Mouse (Mus musculus): ENCODE measurements at regions not wholly inside any gene's neighbourhood (a gene's known extent, or its start where the extent isn't known, plus 50 kb on each side); places are given as distances from the start of the nearest gene placed in this dataset.

DNA sequence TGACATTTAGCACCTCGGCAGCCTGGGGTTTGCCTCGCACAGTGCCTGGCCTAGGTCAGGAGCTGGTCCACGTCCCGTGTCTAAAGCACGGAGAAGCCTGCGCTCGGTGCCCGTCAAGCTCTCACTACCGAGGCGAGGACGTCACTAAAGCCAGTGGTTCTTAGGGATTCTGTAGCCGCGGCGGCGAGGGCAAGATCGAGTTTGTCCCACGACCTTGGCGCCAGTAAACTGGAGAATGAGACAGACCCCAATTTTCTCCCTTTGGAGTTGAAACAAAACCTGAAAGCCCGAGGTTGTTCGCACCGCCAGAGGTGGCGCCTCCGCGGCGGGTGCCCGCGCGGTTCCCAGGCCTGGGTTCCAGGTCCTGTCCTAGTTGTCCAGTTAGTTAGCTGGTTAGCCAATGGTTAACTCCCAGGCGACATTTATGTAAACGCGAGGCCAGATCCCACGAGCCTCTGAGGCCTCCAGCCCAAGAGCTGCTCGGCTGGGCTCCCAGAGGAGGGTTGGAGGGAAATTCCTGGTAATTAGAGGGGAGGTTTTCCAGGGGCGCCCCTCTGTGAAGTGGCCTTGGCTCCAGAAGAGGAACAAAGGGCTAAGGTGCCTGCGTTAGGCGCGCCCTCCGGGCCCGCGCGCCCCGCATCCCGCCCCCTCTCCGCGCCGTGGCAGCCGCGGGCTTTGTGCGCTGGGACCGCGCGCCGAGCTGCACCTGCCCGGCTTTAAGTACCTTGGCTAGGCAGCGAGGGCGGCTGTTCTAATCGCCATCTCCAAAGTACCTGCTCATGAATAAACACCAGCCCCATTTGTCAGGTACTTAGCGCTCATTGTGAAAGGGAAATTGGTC, 74.0 kb downstream of the Rhcg start:
- DNase-seq (ENCODE audit: low spot score), result no peak

DNA sequence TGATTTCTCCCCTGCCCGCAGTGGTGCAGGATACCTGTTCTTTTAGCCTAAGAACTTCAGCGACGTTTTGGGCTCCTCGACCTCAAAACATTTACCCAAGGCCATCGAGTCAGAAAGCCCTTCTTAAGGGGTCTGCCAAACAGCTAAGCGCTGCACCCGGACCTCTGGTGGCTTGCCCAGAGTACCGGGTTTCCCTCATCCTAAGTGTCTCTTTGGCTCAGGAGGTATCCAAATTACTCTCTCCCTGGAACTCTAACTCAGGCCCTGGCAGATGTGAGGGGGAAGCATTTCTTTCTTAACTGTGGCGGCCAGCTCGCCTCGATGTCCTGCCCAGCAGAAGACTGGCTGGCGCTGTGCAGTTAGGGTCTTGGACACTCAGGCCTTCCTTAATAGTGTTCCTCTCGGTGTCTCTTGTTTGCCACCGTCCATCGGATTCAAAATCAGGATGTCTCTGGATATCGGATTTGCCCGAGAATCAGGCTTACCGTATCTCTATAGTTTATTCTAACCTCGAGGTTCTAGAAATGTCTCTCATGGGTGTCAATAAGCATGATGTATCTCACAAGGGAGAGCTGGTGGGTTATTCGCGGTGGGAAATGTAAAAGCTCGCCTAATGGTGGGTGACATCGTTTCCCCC, 75.0 kb downstream of the Rhcg start:
- DNase-seq (ENCODE audit: low spot score), result no peak

DNA sequence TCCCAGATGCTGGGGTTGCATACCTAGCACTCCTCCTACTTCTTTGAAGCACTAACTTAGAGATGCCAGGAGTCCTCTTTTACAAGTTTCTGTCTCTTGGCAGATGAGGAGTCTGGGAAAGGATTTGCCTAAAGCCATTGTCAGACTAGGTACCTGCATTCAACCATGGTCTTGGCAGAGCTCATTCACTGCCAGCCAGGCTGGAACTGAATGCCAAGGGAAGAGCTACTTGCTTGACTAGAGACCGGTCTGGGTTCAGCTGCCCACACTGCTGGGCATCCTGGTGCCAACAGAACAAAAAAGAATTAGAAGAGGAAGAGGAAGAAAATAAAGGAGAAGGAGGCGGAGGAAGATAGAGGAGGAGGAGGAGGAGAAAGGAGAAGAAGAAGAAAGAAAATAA, 74.1 kb upstream of the Polg start:
- DNase-seq (ENCODE audit: low spot score), result no peak

DNA sequence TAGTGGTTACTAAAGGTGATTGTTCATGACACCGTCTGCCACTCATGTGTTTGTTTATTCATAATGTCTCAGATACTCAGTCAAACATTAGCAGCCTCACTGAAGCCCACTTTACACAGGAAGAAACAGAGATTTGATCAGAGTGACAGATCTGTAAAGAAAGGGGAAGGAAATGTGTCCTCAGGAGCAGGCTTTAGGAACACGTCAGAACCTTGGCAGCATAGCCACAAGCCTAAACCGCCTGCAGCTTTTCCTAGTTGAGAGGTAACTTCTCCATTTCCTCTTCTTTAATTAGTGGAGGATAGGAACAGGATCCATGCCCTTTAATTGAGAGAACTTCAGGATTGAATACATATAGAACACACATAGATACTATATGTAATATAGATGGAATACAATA, 73.3 kb upstream of the Polg start:
- no peak for DNase-seq (ENCODE audit: low spot score)

DNA sequence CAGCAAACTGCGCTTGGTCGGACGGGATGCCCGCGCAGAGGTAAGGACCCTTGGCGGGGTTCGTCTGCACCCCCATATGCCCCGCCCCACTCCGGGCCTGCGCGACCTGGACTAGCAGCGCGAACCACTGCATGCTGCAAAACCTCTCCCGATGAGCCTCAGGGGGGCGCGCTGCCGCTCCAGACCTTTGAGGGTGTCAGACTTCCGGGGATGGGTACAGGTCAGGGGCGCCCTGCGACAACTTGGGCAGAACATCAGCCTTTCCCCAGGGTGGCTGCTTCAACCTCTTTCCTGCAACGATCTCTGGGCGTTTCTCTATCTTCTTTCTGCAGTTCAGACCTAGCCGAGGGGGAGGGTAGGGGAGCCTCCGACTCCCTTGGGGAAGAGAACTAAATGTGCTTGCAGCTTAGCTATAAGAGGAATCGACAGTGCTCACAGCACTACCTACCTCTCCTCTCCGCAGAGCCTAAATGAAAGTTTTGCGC, 70.0 kb upstream of the Polg start:
- peak; percentile 64 for DNase-seq (ENCODE audit: low spot score)

DNA sequence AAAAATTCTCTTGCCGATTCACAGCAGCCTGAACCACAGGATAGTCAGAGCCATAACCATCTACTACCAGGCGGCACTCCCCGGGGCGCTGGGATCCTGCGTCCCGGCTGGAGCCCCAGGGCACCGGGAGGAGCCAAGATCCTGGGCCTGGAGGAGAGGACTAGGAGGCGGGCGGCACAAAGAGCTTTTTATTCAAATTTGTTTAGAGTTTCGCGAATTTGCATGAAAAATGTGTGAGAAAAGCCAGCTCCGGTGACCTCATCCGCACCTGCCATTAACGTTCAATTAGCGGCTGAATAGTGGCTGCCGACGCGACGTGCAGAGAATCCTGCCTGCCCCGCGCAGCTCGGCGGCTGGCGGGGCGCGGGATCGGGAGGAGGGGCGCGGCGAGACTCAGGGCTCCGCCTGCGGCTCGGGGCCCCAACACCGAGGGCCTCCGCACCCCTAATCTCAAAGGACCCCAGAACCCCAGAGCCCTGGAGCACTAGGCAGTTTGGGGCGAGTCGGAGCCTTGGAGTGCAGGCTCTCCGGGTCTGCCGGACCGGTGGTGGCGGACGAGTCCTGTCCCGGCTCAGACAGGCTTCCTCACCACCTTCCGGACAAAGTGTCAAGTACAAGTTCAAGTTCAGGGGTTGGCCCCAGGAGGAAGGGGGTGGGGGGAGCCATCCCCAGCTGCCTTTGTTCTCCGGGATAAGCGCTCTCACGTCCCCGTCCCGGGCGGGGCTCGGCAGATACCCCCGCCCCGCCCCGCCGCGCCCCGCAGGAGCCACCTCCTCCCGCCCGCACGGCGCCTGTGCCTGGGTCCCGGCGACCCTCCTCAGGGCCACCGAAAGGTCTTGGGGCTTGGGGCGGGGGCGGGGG, 69.3 kb upstream of the Polg start:
- peak; percentile 76 for DNase-seq (ENCODE audit: low spot score)

DNA sequence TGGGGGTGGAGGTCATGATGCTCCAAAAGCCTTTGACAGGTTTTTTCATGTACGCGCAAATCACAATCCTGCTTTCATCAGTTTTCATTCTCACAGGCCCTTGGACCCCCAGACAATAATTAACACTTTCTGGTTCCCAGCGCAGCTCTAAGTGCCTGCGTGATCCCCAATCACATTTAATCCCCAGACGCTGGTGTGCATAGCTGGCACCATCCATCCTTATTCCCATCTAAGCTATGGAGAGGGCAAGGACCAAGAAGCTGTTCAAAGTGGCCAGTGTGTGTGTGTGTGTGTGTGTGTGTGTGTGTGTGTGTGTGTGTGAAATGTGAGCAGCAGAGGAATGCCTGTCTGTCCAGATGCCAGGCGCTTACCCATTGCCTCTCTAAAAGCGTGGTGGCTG, 68.7 kb upstream of the Polg start:
- peak; percentile 35 for DNase-seq (ENCODE audit: low spot score)

DNA sequence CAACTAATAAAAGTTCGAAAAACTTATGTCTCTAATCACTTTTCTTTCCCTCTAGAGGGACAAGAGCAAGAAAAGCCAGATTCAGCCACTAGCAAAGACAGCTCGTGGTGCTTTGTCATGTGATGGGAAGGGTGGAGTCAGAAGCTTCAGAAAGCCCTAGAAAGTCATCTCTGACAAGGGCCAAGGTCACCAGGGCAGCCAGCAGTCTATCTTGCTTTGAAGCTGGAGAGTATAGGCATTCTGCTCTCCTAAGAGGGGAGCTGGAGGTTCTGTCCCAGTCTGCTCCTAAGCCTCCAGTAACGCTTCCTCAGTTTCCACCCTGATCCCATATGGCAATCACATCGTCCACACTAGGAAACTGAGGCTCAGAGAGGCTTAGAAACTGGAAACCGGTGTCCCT, 68.2 kb upstream of the Polg start:
- peak; percentile 39 for DNase-seq (ENCODE audit: low spot score)

DNA sequence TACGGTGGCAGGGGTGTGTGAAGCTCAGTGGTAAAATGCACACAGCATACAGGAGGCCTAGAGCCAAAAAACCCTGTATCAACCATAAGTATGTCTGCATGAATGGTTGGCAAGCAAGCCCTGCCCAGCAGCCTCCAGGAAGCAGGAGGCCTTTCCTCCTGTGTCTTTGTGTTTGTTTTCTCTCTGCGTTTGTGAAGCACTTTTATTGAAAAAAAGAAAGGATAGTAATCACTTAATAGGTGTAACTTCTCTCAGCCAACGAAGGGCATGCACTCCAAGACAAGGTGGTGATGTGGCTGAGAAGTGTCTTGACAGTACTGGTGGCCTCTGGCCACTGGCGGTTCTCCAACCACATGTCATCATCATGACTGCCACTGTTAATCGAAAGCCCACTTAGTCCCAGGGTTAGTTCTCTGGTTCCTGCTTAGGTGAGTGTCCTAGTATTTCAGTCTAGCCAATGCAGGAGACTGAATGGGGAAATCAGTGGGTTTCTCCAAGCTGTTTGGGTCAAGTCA, 66.5 kb upstream of the Polg start:
- DNase-seq (ENCODE audit: low spot score), result no peak

DNA sequence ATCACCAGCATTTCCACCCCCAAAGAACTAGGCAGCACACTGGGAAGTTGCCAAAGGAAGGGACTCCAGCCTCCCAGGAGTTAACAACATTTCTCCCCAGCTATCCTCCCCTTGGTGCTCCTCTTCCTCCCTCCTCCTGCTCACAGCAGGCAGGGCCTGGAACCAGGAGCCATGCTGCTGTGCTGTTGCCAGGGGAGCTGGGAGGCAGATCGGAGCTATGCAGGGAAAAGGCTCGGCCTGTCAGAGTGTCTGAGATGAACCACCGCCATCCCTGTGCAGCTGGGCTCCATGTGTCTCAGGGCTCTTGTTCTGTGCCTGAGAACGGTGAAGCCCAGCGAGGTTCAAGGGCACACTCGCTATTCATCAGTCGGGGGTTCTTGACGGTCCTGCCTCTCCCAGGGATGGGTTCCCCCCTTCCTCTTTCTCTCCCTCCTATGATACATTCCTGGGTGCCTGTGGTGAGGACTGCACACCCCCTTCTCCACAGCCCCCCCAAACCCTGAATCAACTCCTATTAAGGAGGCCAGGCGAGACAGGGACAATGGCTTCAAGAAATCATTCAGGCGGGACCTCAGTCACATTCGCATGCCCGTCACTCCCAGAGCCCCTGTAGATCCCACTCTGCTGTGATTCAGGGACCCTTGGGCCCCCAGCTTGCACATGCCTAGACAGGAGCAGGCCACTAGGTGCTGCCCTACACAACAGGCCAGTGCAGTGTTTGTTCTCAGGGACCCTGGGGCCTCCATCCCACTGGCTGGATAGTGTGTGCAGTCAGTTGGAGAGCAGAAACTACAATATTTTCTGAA, 65.6 kb upstream of the Polg start:
- peak; percentile 75 for DNase-seq (ENCODE audit: low spot score)

DNA sequence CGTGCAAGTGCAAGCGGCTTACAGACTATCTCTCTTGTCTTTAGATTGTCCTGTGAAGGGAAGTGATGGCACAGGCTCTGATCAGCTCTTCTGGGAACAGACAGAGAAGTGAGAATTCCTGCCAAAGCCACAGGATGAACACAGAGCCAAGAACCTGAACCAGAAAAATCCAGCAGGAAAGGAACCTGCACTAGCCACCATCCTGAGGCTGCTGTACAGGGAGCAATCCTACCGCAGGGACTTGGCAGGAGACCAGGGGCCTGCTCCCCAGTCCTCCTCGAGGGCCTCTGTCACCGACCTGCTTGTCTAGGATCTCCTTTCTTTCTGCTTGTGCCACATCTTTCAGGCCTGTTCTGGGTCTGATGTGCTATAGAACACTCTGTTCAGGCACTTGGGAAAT, 65.0 kb upstream of the Polg start:
- no peak for DNase-seq (ENCODE audit: low spot score)

DNA sequence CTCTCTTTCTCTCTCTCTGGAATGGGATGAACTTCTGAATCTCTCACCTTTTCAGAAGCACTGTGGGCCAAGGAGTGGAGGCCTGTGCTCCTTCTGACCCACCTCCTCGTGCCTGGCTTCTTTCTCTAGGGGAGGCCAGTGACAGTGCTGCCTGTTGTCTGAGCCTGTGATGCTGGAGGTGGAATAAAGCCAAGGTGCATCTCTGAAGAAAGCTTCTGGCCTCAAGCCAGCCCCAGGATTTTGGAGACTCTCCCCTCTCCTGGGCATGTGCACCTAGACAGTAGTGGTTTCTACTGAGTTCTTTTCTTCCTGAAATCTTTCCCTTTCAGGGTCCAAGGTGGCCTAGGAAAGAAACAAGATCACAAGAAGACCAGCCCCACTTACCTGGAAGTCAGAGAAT, 63.3 kb upstream of the Polg start:
- no peak for DNase-seq (ENCODE audit: low spot score)

DNA sequence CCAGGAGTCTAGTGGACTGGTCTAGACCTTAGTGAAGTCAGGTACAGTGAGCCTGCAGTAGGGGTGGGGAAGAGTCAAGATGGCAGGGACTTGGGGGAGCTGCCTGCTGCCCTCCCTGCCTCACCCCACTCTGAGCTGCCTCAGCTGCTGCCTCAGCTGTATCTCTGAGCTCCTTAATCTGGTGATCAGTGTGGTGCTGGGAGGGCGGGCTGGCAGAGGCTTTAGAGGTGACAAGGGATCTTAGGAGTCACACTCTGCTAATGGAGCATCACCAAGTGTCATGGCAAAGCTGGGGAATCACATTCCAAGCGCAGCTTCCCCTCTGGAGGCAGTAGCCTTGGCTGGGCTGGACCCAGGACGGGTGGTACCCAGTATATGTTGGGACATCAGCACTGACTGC, 61.8 kb upstream of the Polg start:
- no peak for DNase-seq (ENCODE audit: low spot score)

DNA sequence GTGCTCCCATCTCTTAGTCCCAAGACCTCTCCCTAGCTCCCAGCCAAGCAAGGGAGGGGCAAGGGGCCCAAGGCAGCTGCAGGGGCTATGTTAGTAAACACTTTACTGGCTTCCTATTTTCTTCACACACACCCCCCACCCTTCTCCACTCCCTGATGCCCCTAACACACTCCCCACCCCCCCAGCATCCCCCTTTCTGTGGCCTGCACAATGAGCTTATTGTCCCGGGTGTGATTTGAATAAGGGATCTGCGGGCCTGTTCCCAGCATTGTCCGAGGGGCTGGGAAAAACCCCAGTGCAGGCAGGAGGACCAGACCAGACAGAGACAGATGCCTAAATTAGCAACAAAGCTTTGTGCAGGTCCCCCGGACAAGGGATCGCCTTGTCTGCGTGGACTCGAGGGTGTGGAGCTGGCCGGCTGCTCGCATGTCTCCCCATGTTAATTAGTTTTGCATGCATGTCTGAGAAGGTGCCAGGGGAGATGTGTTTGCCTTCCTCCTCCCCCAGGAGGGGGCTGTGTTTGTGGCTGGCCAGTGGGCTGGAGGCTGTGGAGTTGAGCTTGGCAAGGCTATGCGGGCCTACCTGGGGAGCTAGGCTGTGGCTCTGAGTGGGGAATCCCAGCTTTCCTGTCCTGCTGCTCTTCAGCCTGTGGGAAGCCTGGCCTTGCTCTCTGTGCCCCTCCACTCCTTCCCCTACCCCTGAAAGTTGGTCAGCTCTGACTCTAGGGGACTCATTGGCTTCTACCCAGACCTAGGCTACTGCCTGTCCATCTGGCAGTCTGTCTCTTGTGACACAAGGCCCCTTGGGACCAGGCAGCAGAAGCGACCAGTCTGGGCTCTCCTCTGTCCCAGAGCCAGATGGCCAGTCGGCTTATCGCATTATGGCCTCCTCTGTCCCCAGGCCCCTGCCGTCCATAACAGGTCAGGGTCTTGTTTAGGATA, 59.8 kb upstream of the Polg start:
- DNase-seq (ENCODE audit: low spot score), result peak; percentile 85

DNA sequence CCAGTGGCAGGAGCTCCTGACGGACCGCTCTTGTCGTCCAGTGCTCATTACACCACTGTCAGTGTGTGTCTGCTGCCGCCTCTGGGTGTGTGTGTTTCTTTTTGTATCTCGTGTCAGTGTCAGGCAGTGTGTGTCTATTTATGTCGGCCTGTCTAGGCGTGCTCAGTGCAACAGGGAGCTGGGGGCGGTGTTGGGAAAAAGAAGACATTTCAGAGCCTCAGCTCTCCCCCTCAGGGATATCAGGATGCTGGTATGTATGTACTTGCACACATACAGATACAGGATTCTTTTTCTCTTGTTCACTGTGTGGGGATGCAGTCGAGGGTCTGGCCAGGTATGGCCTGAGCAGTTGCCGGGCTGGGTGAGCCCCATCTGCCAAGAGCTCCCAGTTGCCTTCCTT, 58.8 kb upstream of the Polg start:
- no peak for DNase-seq (ENCODE audit: low spot score)

DNA sequence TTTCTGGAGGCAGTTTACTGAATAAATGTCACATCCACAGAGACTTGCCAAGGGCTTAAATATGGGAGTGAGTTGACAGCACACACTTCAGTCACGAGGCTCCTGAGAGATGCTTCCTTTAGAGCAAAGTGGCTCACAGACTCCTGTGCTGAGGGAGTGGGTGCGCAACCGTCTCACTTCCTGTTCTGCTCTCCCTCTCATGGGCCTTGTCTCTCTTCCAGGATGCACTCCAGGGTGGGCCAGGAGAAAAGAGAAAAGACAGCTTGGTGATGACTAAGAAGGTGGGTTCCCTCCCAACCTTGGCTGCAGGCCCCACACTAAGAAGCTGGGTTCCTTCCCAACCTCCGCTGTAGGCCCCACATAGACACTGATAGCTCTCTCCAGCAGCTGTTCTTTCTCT, 57.5 kb upstream of the Polg start:
- DNase-seq (ENCODE audit: low spot score), result no peak

DNA sequence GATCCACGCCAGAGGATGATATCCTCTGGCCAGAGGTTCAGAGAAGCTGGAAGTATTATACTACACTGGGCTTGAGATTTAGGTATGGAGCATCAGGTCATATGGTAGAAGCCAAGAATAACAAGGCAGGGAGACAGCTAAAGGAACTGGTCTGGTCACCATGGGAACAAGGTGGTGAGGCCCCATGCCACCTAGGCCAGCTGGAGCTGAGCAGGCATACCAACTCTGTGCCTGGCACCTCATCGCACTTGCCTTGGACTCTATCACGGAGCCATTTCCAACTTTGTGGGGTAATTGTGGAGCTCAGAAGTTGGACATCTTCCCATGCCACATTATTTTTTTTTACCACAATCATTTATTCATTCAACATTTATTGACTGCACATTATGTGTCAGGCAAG, 55.9 kb upstream of the Polg start:
- no peak for DNase-seq (ENCODE audit: low spot score)

DNA sequence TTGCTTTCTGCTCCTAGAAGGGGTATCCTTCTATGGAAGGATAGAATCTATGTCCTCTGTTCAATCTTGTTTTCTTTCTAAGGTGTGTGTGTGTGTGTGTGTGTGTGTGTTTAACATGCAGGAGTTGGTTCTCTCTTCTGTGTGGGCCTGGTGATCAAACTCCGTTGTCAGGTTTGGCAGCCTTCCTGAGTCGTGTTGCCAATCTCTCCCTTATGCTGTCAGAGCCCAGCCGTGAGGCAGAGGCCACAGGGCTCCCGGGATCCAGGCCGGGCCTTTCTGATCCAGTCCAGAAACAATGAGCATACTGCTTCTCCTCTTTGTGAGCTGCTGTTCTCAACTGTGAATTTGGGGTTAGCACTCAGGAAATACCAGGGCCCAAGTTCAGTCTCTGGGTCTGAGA, 55.1 kb upstream of the Polg start:
- DNase-seq (ENCODE audit: low spot score), result no peak

DNA sequence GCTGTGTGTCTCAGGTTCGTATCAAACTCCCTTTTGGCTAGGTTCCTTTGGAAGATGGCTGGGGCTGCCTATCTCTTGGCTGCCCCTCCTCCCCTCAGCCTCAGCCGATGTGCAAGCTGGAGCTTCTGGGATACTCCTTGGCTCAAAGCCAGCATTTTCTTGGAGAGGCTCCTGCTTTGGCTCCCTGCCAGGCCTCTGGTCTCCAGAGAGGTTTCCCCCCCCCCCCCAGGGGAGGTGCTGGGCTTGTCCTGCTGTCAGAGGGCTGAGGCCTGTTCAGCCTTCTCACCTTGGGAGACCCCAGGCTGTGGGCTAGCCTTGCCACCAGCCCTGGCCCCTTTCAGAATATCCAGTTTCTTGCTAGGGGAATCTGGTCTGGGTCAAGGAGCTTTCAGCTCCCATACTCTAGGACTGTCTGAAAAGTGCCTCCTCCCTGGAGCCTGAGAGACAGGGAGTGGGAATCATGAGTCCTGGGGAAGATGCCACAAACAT, 54.1 kb upstream of the Polg start:
- no peak for DNase-seq (ENCODE audit: low spot score)

DNA sequence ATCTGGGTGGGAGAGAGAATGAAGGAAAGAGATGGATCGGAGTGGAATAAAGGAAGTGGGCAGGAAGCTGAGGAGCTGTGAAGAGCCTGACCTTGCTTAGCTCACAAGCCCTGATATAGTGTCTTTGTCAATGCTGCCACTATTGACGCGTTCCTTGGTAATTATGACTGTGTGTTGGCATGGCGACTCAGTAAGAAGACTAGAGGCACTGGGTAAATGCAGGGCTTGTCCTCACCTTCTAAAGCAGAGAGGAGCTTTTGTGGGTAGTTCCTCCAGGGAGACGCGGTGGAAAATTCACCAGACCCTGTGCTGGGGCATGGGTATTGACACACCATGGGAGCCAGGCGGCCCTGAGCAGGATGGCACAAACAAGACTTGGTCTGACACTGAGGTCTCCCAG, 52.8 kb upstream of the Polg start:
- peak; percentile 47 for DNase-seq (ENCODE audit: low spot score)
